ENCODE assay signal across 8 mouse cellular contexts in genomic region chr2:52763040-52763736, GRCm38 (mm10). TPM values are rescaled to one million over a fixed set of nuclear protein-coding genes. Genes with fewer than 3 reads are reported as not detected.
DNase-seq lines count a peak whose midpoint lies in the region; ATAC-seq and TF ChIP-seq lines count a peak whose summit lies in the region.

No protein-coding gene starts in this region.

- peak; percentile 86 for ATAC-seq in frontal cortex, adult (ENCODE audit: low TSS enrichment)
- ATAC-seq in lung, postnatal 0 days: peak; percentile 62

- peak overlapping the region; percentile 30 for H3K4me3 ChIP-seq in hindbrain, embryonic 10.5 days
- no peak overlapping the region for H3K4me3 ChIP-seq in lung, postnatal 0 days (ENCODE audit: low read depth, low read length)

- H3K4me2 ChIP-seq in lung, postnatal 0 days (replicated peaks; ENCODE audit: low read depth, low read length): peak overlapping the region; percentile 25; the same call in 1 of the 2 replicates

- WGBS in hindbrain, embryonic 10.5 days: 20% methylated on average over 12 of the region's 12 CpGs
- 6% methylated on average over 12 of the region's 12 CpGs for WGBS in lung, postnatal 0 days

- H3K36me3 ChIP-seq in hindbrain, embryonic 10.5 days: no peaks in the 10 kb centered on the region
- H3K36me3 ChIP-seq in lung, postnatal 0 days (ENCODE audit: insufficient read depth, low read length): no peaks in the 10 kb centered on the region

- TF ChIP-seq CTCF in lung, postnatal 0 days (IDR thresholded peaks at IDR 0.05): peak; percentile 95

- TF ChIP-seq EP300 in lung, postnatal 0 days (IDR thresholded peaks at IDR 0.05): no peak

- peak; percentile 79 for DNase-seq in ES-CJ7 (ENCODE audit: low read depth, low spot score)
- DNase-seq in cerebellum, adult 18-20 months: peak; percentile 74 to 76
- peak; percentile 85 for DNase-seq in hindbrain, embryonic 10.5 days (ENCODE audit: low spot score)
- peak; percentile 49 for DNase-seq in layer of hippocampus, adult 9-11 months
- peak; percentile 81 for DNase-seq in lung, postnatal 0 days (ENCODE audit: low spot score)
- DNase-seq in ovary, postnatal 14 days (ENCODE audit: low spot score): peak; percentile 85
- peak; percentile 68 to 89 for DNase-seq in thymus, postnatal 10 days (ENCODE audit: low spot score in 2 of 2)

- no peaks in the 10 kb centered on the region for H3K27me3 ChIP-seq in hindbrain, embryonic 10.5 days (ENCODE audit: insufficient read depth, poor library complexity, severe bottlenecking)
- H3K27me3 ChIP-seq in lung, postnatal 0 days (replicated peaks; ENCODE audit: insufficient read depth, low read length): no peaks in the 10 kb centered on the region

- H3K9ac ChIP-seq in lung, postnatal 0 days (replicated peaks; ENCODE audit: low read depth): no peak overlapping the region

- H3K27ac ChIP-seq in hindbrain, embryonic 10.5 days: no peak overlapping the region
- no peak overlapping the region for H3K27ac ChIP-seq in lung, postnatal 0 days (ENCODE audit: low read length)

- no peaks in the 10 kb centered on the region for H3K9me3 ChIP-seq in hindbrain, embryonic 10.5 days
- H3K9me3 ChIP-seq in lung, postnatal 0 days (ENCODE audit: low read length): no peaks in the 10 kb centered on the region

- no peaks in the 10 kb centered on the region for H3K4me1 ChIP-seq in hindbrain, embryonic 10.5 days (replicated peaks)
- no peaks in the 10 kb centered on the region for H3K4me1 ChIP-seq in lung, postnatal 0 days (ENCODE audit: insufficient read depth, low read depth, low read length)

RNA-seq across cellular contexts. Expression of gene Stam2, which starts 21.1 kb away (rescaled TPM):
- 36.1 and 37.6 TPM in 2 replicates for polyA plus RNA-seq in hindbrain, embryonic 10.5 days (2016; fragmentation: Nextera tagmentation; extraction: Ambion mirVana)
- polyA plus RNA-seq in lung, postnatal 0 days (2015; fragmentation: Nextera tagmentation; extraction: Ambion mirVana): 26.9 and 28.5 TPM in 2 replicates
